Mouse (Mus musculus) liver, embryonic 14.5 days (tissue): ENCODE results near the gene Aloxe3.

Experiments used
- CTCF ChIP-seq: IDR thresholded peaks from 2 replicates; pipeline ENCODE4 v1.5.1; 2016; ENCODE audit warnings: antibody characterized with exemption, low read depth, control low read depth
- EP300 ChIP-seq: IDR thresholded peaks from 2 replicates; pipeline ENCODE4 v1.6.1; 2016; ENCODE audit warnings: antibody characterized with exemption, low read depth

GRCm38 (mm10) chr11:69197194-69197593, 71.5 kb downstream of the Aloxe3 start:
- TF ChIP-seq CTCF (no peak), EP300 (no peak)
